Mouse (Mus musculus) small intestine, adult 2 months (tissue): ENCODE results near the gene Prkar2b.

Source experiments
- CTCF ChIP-seq: fragments of 200-500 bp; IDR thresholded peaks from 2 replicates; pipeline ENCODE4 v1.5.1; 2012; ENCODE audit warnings: low read depth, mild to moderate bottlenecking, control low read depth, inconsistent platforms, low read length, moderate library complexity, mixed read lengths; ENCODE audit not compliant: insufficient replicate concordance, insufficient read length; ENCODE audit errors: extremely low read depth
- POLR2A ChIP-seq: fragments of 200-500 bp; IDR thresholded peaks from 2 replicates; pipeline ENCODE4 v1.6.1; 2012; ENCODE audit warnings: low read depth, mild to moderate bottlenecking, control low read depth, inconsistent platforms, low read length, moderate library complexity

DNA sequence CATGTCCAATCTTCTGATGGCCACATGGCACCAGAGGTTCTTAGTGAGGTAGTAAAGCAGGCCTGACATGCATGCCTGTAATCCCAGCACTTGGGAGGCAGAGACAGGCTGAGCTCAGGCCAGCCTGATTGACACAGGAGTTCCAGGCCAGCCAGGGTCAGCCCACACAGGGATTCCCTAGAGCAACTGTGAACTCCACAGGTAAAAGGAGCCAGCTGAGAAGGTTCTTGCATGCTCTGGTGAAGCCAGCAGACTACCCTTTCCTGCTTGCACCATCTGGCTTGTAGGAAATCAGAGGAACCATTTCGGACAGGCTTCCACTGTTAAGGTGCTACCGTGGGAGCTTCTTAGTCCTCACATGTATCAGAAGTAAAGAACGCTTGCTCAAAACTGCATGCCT is 5.3 kb downstream of the Prkar2b start:
- no peak for TF ChIP-seq CTCF
- TF ChIP-seq POLR2A, result no peak
